Mouse (Mus musculus) stomach, postnatal 0 days (tissue): ENCODE results near the gene Ccdc9.

Experiments
- CTCF ChIP-seq: IDR thresholded peaks from 2 replicates; pipeline ENCODE4 v1.5.1; 2016; ENCODE audit warnings: antibody characterized with exemption, low read depth, mild to moderate bottlenecking, moderate library complexity
- EP300 ChIP-seq: optimal IDR thresholded peaks from 2 replicates; pipeline ENCODE3; 2016; ENCODE audit warnings: antibody characterized with exemption

DNA sequence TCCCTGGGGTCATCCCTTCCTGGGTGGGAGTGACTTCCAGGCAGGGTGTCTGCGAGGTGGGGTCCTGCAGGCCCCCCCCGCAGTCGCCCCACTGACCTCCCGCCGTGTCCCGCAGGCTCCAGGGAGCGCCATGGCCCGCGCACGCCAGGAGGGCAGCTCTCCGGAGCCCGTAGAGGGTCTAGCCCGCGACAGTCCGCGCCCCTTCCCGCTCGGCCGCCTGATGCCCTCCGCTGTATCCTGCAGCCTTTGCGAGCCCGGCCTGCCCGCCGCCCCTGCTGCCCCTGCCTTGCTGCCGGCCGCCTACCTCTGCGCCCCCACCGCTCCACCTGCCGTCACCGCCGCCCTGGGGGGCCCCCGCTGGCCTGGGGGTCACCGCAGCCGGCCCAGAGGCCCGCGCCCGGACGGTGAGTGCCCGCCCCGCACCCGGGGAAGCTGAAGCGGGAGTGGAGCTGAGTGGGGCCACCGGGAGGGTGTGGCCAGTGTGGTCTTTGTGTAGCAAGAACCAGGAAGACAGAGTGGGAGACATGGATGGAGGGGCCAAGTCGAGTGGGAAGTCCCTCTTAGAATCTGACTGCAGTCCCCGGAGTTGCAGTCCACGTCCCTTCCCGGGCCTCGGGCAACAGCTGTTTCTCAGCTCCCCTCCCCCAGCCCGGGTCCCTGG lies 25.5 kb upstream of the Ccdc9 start:
- TF ChIP-seq CTCF (no peak), EP300 (no peak)
